Mouse (Mus musculus) hindbrain, embryonic 14.5 days (tissue): Measurements from ENCODE around the gene Nav1. TPM values are rescaled to one million over a fixed set of nuclear protein-coding genes. Genes with fewer than 3 reads are reported as not detected.
A peak's percentile ranks its signal among the peaks of the same experiment; 100 is the strongest.

Experiments used
- ATAC-seq: fragments of 200-750 bp; cut with Nextera tagmentation; 2 replicates; pipeline ENCODE4 v1.8.0; 2017; ENCODE audit warnings: moderate number of reproducible peaks, mild to moderate bottlenecking, moderate TSS enrichment, moderate library complexity; ENCODE audit not compliant: low FRiP score
- DNase-seq: peaks from one replicate; pipeline ENCODE4 v3.0.0-alpha.2; 2015; ENCODE audit warnings: low spot score
- H3K27ac ChIP-seq: fragments of 300-500 bp; sonication (generic); 2 replicates; pipeline ENCODE4 v1.5.1; 2014; ENCODE audit warnings: mild to moderate bottlenecking, moderate library complexity
- H3K27me3 ChIP-seq: fragments of 300-500 bp; sonication (generic); 2 replicates; pipeline ENCODE4 v1.6.1; 2014; ENCODE audit warnings: mild to moderate bottlenecking, low read length, mixed read lengths; ENCODE audit not compliant: control insufficient read depth, insufficient read depth
- H3K36me3 ChIP-seq: fragments of 300-500 bp; sonication (generic); replicated peaks from 2 replicates; pipeline ENCODE4 v1.6.1; 2014; ENCODE audit not compliant: control insufficient read depth, insufficient read depth
- H3K4me1 ChIP-seq: fragments of 300-500 bp; sonication (generic); replicated peaks from 2 replicates; pipeline ENCODE4 v1.6.1; 2014; ENCODE audit warnings: antibody characterized with exemption, low read length, mixed read lengths; ENCODE audit not compliant: control insufficient read depth, insufficient read depth
- H3K4me2 ChIP-seq: fragments of 300-500 bp; sonication (generic); replicated peaks from 2 replicates; pipeline ENCODE4 v1.6.1; 2014; ENCODE audit warnings: mild to moderate bottlenecking, moderate library complexity
- H3K4me3 ChIP-seq: fragments of 300-500 bp; sonication (generic); replicated peaks from 2 replicates; pipeline ENCODE4 v1.5.1; 2014; ENCODE audit warnings: mild to moderate bottlenecking, low read length
- H3K9ac ChIP-seq: fragments of 300-500 bp; sonication (generic); 2 replicates; pipeline ENCODE4 v1.6.1; 2014
- H3K9me3 ChIP-seq: fragments of 300-500 bp; sonication (generic); 2 replicates; pipeline ENCODE4 v1.6.1; 2016; ENCODE audit warnings: low read length; ENCODE audit not compliant: control insufficient read depth
- whole genome bisulfite sequencing: fragments of 180-500 bp; shearing (Covaris S2); extraction: QIAGEN DNeasy Blood & Tissue Kit; methylation state at CpG from one replicate; pipeline ENCODE4 v1.1.7; 2014; 5-methylcytosine and 5-hydroxymethylcytosine counted together
- polyA plus RNA-seq: library from polyadenylated mRNA; unstranded; fragments of >200 nt; fragmentation: Nextera tagmentation; extraction: Ambion mirVana; gene quantifications from 2 replicates; pipeline ENCODE4 v1.2.1, GENCODE M21; 2014

Gene Nav1
- polyA plus RNA-seq, 1 experiment from 2014 or later, result 60.2 TPM

- no peaks in the 10 kb centered on the region for H3K36me3 ChIP-seq
- H3K9ac ChIP-seq, result no peak overlapping the region
- 66% methylated on average over 3 of the region's 3 CpGs for WGBS
- ATAC-seq, result no peak
- no peaks in the 10 kb centered on the region for H3K27me3 ChIP-seq
- no peak for DNase-seq
- no peak overlapping the region for H3K4me2 ChIP-seq
- no peak overlapping the region for H3K4me3 ChIP-seq
- H3K27ac ChIP-seq, result 0 out of 2 replicates have a peak overlapping the region, but pooled peaks have one; percentile 60
- H3K4me1 ChIP-seq, result peaks cover 20% of the 10 kb centered on the region
- H3K9me3 ChIP-seq, result no peaks in the 10 kb centered on the region
Measured at GRCm38 (mm10) chr1:135588973-135589372, 18.1 kb downstream of the Nav1 start.

- DNase-seq (no peak), ATAC-seq (no peak)
- Histone ChIP-seq H3K27me3 (no peaks in the 10 kb centered on the region), H3K4me3 (no peak overlapping the region), H3K4me1 (peaks cover 37% of the 10 kb centered on the region), H3K27ac (no peak overlapping the region), H3K9me3 (no peaks in the 10 kb centered on the region), H3K4me2 (no peak overlapping the region), H3K36me3 (no peaks in the 10 kb centered on the region), H3K9ac (no peak overlapping the region)
Measured at GRCm38 (mm10) chr1:135586903-135587302, 20.2 kb downstream of the Nav1 start.

- DNase-seq, result peak; percentile 70
- peaks cover 50% of the 10 kb centered on the region for H3K4me1 ChIP-seq
- H3K4me2 ChIP-seq, result peak overlapping the region; percentile 85
- H3K36me3 ChIP-seq, result no peaks in the 10 kb centered on the region
- H3K27ac ChIP-seq, result peak overlapping the region; percentile 94
- H3K27me3 ChIP-seq, result no peaks in the 10 kb centered on the region
- H3K9ac ChIP-seq, result peak overlapping the region; percentile 93
- ATAC-seq, result peak; percentile 73
- H3K9me3 ChIP-seq, result no peaks in the 10 kb centered on the region
- under 1% methylated on average over 19 of the region's 19 CpGs for WGBS
- H3K4me3 ChIP-seq, result peak overlapping the region; percentile 83
Measured at GRCm38 (mm10) chr1:135585573-135585972, 21.5 kb downstream of the Nav1 start.

- Histone ChIP-seq H3K4me2 (peak overlapping the region; percentile 85), H3K4me3 (peak overlapping the region; percentile 83), H3K4me1 (peaks cover 57% of the 10 kb centered on the region), H3K9me3 (no peaks in the 10 kb centered on the region), H3K9ac (peak overlapping the region; percentile 93), H3K36me3 (no peaks in the 10 kb centered on the region), H3K27me3 (no peaks in the 10 kb centered on the region), H3K27ac (peak overlapping the region; percentile 94)
- WGBS, result 2% methylated on average over 71 of the region's 73 CpGs
- ATAC-seq (peak; percentile 69), DNase-seq (peak; percentile 59)
Measured at GRCm38 (mm10) chr1:135584587-135585541, 22.2 kb downstream of the Nav1 start.

GRCm38 (mm10) chr1:135583678-135584515 lies 23.2 kb downstream of the Nav1 start:
- peak overlapping the region; percentile 94 for H3K27ac ChIP-seq
- peaks cover 4% of the 10 kb centered on the region; the same call in 1 of the 2 replicates for H3K36me3 ChIP-seq
- peak overlapping the region; percentile 93 for H3K9ac ChIP-seq
- H3K4me1 ChIP-seq, result peaks cover 66% of the 10 kb centered on the region
- H3K9me3 ChIP-seq, result no peaks in the 10 kb centered on the region
- 2% methylated on average over 21 of the region's 21 CpGs for WGBS
- H3K4me2 ChIP-seq, result peak overlapping the region; percentile 85
- H3K4me3 ChIP-seq, result peak overlapping the region; percentile 83
- DNase-seq (peak; percentile 32), ATAC-seq (no peak)
- no peaks in the 10 kb centered on the region for H3K27me3 ChIP-seq

GRCm38 (mm10) chr1:135583081-135583677 lies 23.9 kb downstream of the Nav1 start:
- H3K4me1 ChIP-seq, result peaks cover 65% of the 10 kb centered on the region
- WGBS, result 4% methylated on average over 15 of the region's 15 CpGs
- H3K4me2 ChIP-seq, result peak overlapping the region; percentile 85
- H3K36me3 ChIP-seq, result peaks cover 4% of the 10 kb centered on the region; the same call in 1 of the 2 replicates
- H3K27me3 ChIP-seq, result no peaks in the 10 kb centered on the region
- H3K9me3 ChIP-seq, result no peaks in the 10 kb centered on the region
- DNase-seq (peak; percentile 68), ATAC-seq (peak; percentile 49)
- peak overlapping the region; percentile 93 for H3K9ac ChIP-seq
- H3K4me3 ChIP-seq, result peak overlapping the region; percentile 83
- H3K27ac ChIP-seq, result peak overlapping the region; percentile 94

- 11% methylated on average over 8 of the region's 8 CpGs for WGBS
- Histone ChIP-seq H3K4me2 (peak overlapping the region; percentile 85), H3K4me1 (peaks cover 76% of the 10 kb centered on the region), H3K9ac (0 out of 2 replicates have a peak overlapping the region, but pooled peaks have one; percentile 93), H3K4me3 (peak overlapping the region; percentile 83), H3K36me3 (peaks cover 4% of the 10 kb centered on the region; the same call in 1 of the 2 replicates), H3K27ac (peak overlapping the region; percentile 62; the same call in 1 of the 2 replicates), H3K27me3 (no peaks in the 10 kb centered on the region), H3K9me3 (no peaks in the 10 kb centered on the region)
- DNase-seq, result no peak
- no peak for ATAC-seq
Measured at GRCm38 (mm10) chr1:135581001-135581400, 26.1 kb downstream of the Nav1 start.

GRCm38 (mm10) chr1:135579111-135579510 lies 28.0 kb downstream of the Nav1 start:
- Histone ChIP-seq H3K36me3 (peaks cover 11% of the 10 kb centered on the region; the same call in 1 of the 2 replicates), H3K9me3 (no peaks in the 10 kb centered on the region), H3K4me2 (peak overlapping the region; percentile 85), H3K9ac (peak overlapping the region; percentile 12; the same call in 1 of the 2 replicates), H3K27ac (no peak overlapping the region), H3K4me1 (peaks cover 82% of the 10 kb centered on the region), H3K27me3 (no peaks in the 10 kb centered on the region), H3K4me3 (no peak overlapping the region)
- ATAC-seq, result no peak
- no peak for DNase-seq
- 71% methylated on average over 3 of the region's 3 CpGs for WGBS
